Mouse (Mus musculus): ENCODE measurements around the gene Vmn2r102.

The Vmn2r102 gene

DNA sequence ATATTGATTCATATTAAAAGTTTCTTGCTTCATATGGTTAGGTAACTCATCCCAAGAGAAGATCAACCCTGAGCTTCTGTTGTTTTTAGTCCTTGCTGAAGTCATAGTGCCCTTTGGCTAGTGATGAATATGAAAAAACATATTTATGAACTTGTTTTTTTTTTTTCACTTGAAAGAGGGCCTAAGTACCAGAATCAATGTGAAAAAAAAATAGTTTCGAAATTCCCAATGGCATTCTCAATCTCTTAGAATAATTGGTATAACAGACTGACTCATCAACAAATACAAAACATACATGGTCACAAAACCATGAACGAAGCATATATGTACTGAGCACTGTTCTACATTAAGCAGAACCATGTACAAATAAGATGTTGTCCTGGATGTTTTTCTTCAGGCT is at the start of gene Vmn2r102:
Vmn2r102 (plus strand) TSS at position 301 of the 400 bp plus-strand sequence.
- no peak for DNase-seq (ENCODE audit: low spot score)

DNA sequence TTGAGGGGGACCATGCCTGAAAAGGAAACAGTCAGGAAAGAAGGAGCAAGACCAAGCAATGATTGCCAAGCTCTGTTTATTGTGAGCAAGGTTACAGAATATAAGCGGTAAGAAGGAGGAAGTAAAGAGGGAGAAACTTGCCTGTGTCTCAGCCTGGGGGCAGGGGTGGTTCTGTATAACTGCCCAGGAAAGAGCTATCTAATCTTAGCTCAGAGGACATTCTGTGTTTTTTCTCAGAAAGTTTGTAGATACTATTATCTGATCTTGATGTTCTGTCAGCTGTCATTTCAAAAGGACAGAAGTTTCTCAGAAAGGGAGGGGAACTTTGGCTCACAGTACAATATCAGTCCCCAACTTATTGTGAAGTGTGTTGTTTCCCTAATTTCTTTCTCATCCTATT is 30.8 kb upstream of the Vmn2r102 start:
- DNase-seq (ENCODE audit: low spot score) = no peak

DNA sequence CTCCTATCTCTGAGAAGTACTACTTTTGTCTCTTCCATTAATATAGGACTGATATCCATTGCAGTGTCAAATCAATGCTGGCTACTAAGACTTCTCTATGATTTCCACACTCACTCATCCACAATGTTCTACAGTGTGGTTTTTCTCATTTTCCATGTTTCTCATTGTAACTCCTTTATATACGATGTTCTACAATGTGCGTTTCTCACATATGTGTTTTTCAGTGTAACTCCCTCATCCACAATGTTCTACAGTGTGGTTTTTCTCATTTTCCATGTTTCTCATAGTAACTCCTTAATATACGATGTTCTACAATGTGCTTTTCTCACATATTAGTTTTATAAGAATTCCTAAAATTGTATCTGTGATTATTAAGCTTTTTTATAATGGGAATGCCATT is 1.7 kb upstream of the Vmn2r102 start:
- no peak for DNase-seq (ENCODE audit: low spot score)

DNA sequence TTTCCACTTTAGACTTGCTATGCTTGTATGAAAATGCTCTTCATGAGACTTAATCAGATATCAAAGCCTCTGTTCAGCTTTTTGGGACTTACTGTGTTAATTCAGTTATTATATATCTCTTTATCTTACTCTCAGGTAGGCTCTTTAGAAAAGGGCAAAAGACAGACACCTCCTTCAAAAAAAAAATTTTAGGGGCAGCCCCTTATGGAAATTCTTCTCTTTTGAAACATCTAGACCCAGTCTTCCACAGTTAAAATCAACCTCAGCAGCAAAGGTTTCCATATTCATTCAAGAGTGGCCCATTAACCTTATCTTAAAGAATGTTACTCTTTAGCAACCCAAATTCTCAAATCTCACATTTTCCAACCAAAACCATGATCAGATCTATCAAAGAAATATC is 31.9 kb downstream of the Vmn2r102 start:
- DNase-seq (ENCODE audit: low spot score) = no peak

Measured in T-cell, adult 2 months (primary cell).